Comparison of ENCODE assay signal across 28 mouse cellular contexts in the genomic region with DNA sequence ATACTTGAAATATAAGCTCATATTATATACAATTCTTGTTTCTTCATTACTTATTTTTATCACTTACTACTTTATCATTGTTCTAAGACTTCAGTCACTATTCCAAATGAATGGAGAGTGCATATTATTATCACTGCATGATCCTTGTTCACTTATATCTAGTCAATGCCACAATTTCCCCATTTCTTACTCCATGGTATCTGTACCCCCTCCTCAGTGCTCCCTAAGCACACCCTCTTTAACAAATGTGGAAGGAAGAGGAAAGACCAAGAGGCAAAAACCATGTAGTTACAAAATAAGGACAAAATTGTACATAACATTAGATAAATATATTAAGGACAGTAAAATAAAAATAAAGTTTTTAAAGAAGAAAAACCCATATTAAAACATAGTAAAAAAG.
"Had no signal": no experiment of that assay in that cellular context is flagged by ENCODE, and none has a peak within 500 bp of the region (broad histone marks: within the 10 kb centered on the region; RNA-seq: fewer than 3 reads in every experiment).

No protein-coding gene starts in this region.

- H3K9me3 ChIP-seq: embryonic facial prominence, embryonic 10.5 days; embryonic facial prominence, embryonic 12.5 days; embryonic facial prominence, embryonic 13.5 days; embryonic facial prominence, embryonic 15.5 days; forebrain, embryonic 10.5 days; forebrain, embryonic 12.5 days; forebrain, embryonic 13.5 days; forebrain, embryonic 15.5 days had no signal

- H3K27me3 ChIP-seq: embryonic facial prominence, embryonic 12.5 days; embryonic facial prominence, embryonic 13.5 days; embryonic facial prominence, embryonic 15.5 days; forebrain, embryonic 12.5 days; forebrain, embryonic 13.5 days; forebrain, embryonic 15.5 days had no signal

- H3K4me1 ChIP-seq: embryonic facial prominence, embryonic 10.5 days; embryonic facial prominence, embryonic 12.5 days; embryonic facial prominence, embryonic 13.5 days; embryonic facial prominence, embryonic 15.5 days; forebrain, embryonic 10.5 days; forebrain, embryonic 12.5 days; forebrain, embryonic 13.5 days; forebrain, embryonic 15.5 days had no signal

- H3K4me3 ChIP-seq: embryonic facial prominence, embryonic 10.5 days; embryonic facial prominence, embryonic 12.5 days; embryonic facial prominence, embryonic 13.5 days; embryonic facial prominence, embryonic 15.5 days; erythroblast, embryonic 14.5 days; forebrain, embryonic 10.5 days; forebrain, embryonic 12.5 days; forebrain, embryonic 13.5 days; forebrain, embryonic 15.5 days; gastrocnemius, adult 2 months; heart, adult 2 months had no signal

- DNase-seq: cerebellum, adult 2 months; cerebellum, adult 8-10 months; cerebellum, adult 9-10 months; cerebellum, adult 9-11 months; cerebellum, postnatal 10 days; cerebellum, postnatal 14 days; cerebellum, postnatal 25 days; cerebellum, postnatal 36 days; embryo, embryonic 11 days; forebrain, postnatal 0 days; gastrocnemius, adult 2 months; gastrocnemius, postnatal 10 days; gastrocnemius, postnatal 14 days; gastrocnemius, postnatal 25 days; gastrocnemius, postnatal 36 days; heart, adult 11 months; heart, adult 18-20 months; heart, adult 2 months had no signal

- H3K36me3 ChIP-seq: embryonic facial prominence, embryonic 10.5 days; embryonic facial prominence, embryonic 12.5 days; embryonic facial prominence, embryonic 13.5 days; embryonic facial prominence, embryonic 15.5 days; forebrain, embryonic 10.5 days; forebrain, embryonic 12.5 days; forebrain, embryonic 15.5 days had no signal

- H3K9ac ChIP-seq: embryonic facial prominence, embryonic 12.5 days; embryonic facial prominence, embryonic 13.5 days; embryonic facial prominence, embryonic 15.5 days; forebrain, embryonic 12.5 days; forebrain, embryonic 13.5 days; forebrain, embryonic 15.5 days; forebrain, postnatal 0 days had no signal

- H3K4me2 ChIP-seq: embryonic facial prominence, embryonic 12.5 days; embryonic facial prominence, embryonic 13.5 days; embryonic facial prominence, embryonic 15.5 days; forebrain, embryonic 12.5 days; forebrain, embryonic 13.5 days; forebrain, embryonic 15.5 days had no signal

- ATAC-seq: forebrain, embryonic 13.5 days; forebrain, embryonic 15.5 days; forebrain, embryonic 16.5 days; forebrain, postnatal 0 days had no signal

- H3K27ac ChIP-seq: embryonic facial prominence, embryonic 10.5 days; embryonic facial prominence, embryonic 12.5 days; embryonic facial prominence, embryonic 13.5 days; embryonic facial prominence, embryonic 15.5 days; forebrain, embryonic 10.5 days; forebrain, embryonic 12.5 days; forebrain, embryonic 13.5 days; forebrain, embryonic 15.5 days; gastrocnemius, adult 2 months; heart, adult 2 months had no signal
